Mouse (Mus musculus) kidney, adult 2 months (tissue): Measurements from ENCODE around the gene Slc35b2. TPM values are rescaled to one million over a fixed set of nuclear protein-coding genes. Genes with fewer than 3 reads are reported as not detected.

ENCODE experiments used
- DNase-seq: peaks from one replicate; pipeline ENCODE4 v3.0.0; 2021
- H3K27ac ChIP-seq: fragments of 200-500 bp; 2 replicates; pipeline ENCODE4 v1.5.1; 2012; ENCODE audit warnings: low read depth, low read length, control low read depth, inconsistent platforms; ENCODE audit not compliant: insufficient read depth
- H3K27me3 ChIP-seq: fragments of 200-500 bp; replicated peaks from 2 replicates; pipeline ENCODE4 v1.6.1; 2012; ENCODE audit warnings: mild to moderate bottlenecking, moderate library complexity, low read length, inconsistent platforms; ENCODE audit not compliant: control insufficient read depth, insufficient read depth
- H3K36me3 ChIP-seq: fragments of 200-500 bp; 2 replicates; pipeline ENCODE4 v1.6.1; 2012; ENCODE audit warnings: mild to moderate bottlenecking, moderate library complexity, low read length, inconsistent platforms; ENCODE audit not compliant: control insufficient read depth, insufficient read depth
- H3K4me1 ChIP-seq: fragments of 200-500 bp; 2 replicates; pipeline ENCODE4 v1.6.1; 2011; ENCODE audit warnings: low read length; ENCODE audit not compliant: control insufficient read depth, insufficient read depth
- H3K4me3 ChIP-seq: fragments of 200-500 bp; 2 replicates; pipeline ENCODE4 v1.5.1; 2011; ENCODE audit warnings: mild to moderate bottlenecking, low read depth, low read length, control low read depth; ENCODE audit not compliant: insufficient read depth
- CTCF ChIP-seq: fragments of 200-500 bp; conservative IDR thresholded peaks from 2 replicates; pipeline ENCODE4 v1.5.1; 2011; ENCODE audit warnings: low read depth, mild to moderate bottlenecking, control low read depth, low read length, moderate library complexity, mixed read lengths; ENCODE audit not compliant: insufficient read depth, insufficient read length
- POLR2A ChIP-seq: fragments of 200-500 bp; IDR thresholded peaks from one replicate; pipeline ENCODE4 v1.6.1; 2011; ENCODE audit warnings: low read depth, low read length, control low read depth
- WGBS: fragments of 180-500 bp; shearing (Covaris S2); methylation state at CpG from one replicate; pipeline ENCODE4 v1.1.7; 2018; 5-methylcytosine and 5-hydroxymethylcytosine counted together
- polyA plus RNA-seq: library from polyadenylated mRNA; depleted of rRNA; stranded (reverse); fragments of >200 nt; gene quantifications from 2 replicates; pipeline ENCODE4 v1.2.3, GENCODE M21; 2012

Gene Slc35b2
- polyA plus RNA-seq, 1 experiment, result 75.5 TPM

- peak overlapping the region; percentile 34 for H3K4me3 ChIP-seq
- H3K27ac ChIP-seq, result peak overlapping the region; percentile 92
- peaks cover 25% of the 10 kb centered on the region for H3K4me1 ChIP-seq
- TF ChIP-seq CTCF, result no peak
- H3K27me3 ChIP-seq, result no peaks in the 10 kb centered on the region
- H3K36me3 ChIP-seq, result no peaks in the 10 kb centered on the region
- DNase-seq, result peak; percentile 66
- WGBS, result 26% methylated on average over 16 of the region's 16 CpGs
These were observed 28.3 kb downstream of the Slc35b2 start for GRCm38 (mm10) chr17:45591701-45592605.

DNA sequence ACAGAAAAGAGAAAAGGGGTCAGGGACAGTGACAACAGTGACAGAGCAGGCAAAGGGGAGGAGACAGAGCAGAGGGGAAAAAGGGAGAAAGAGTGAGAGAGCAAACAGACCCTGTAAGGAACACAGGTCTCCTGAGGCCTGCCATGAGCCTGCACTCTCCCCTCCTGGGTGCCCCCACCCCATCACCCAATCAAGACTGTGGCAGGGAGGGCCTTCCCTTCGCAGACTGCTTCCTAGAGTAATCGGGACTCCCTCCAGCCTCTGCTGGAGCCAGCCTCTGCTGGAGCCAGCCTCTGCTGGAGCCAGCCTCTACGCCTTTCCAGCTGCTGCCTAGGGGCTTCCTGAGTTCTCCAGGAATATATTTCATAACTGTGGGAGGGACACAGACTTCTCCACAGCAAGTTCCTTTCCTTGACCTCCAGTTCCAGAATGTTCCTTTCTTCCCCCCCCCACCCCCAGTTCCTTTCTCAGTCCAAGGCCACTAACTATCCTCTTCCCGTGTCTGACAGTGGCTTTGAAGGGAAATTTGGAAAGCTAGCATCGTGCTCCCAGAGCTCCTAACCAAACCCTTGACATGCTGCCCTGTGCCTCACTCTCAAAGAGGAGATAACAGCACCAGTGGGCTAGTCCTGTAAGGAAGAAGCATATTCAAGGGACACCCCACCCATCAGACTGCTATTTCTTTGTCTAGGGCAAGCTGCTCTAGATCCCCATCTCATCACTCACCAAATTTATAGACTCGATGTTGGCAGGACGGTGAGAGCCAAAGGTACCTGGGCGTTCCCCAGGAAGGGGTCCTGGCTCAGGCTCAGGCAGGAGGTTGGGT lies 29.1 kb downstream of the Slc35b2 start:
- 47% methylated on average over 8 of the region's 8 CpGs for WGBS
- DNase-seq, result peak; percentile 70
- H3K27me3 ChIP-seq, result no peaks in the 10 kb centered on the region
- peaks cover 28% of the 10 kb centered on the region for H3K4me1 ChIP-seq
- TF ChIP-seq CTCF, result no peak
- no peak for TF ChIP-seq POLR2A
- H3K27ac ChIP-seq, result peak overlapping the region; percentile 92
- H3K36me3 ChIP-seq, result no peaks in the 10 kb centered on the region
- peak overlapping the region; percentile 34 for H3K4me3 ChIP-seq

- peak; percentile 53 for DNase-seq
- WGBS, result 45% methylated on average over 8 of the region's 8 CpGs
- Histone ChIP-seq H3K4me1 (peaks cover 28% of the 10 kb centered on the region), H3K36me3 (no peaks in the 10 kb centered on the region), H3K27ac (peak overlapping the region; percentile 92), H3K4me3 (peak overlapping the region; percentile 13; the same call in 1 of the 2 replicates), H3K27me3 (no peaks in the 10 kb centered on the region)
- TF ChIP-seq POLR2A (no peak), CTCF (peak; percentile 37; the same call in 1 of the 2 replicates)
These were observed 29.8 kb downstream of the Slc35b2 start for GRCm38 (mm10) chr17:45593479-45593878.

DNA sequence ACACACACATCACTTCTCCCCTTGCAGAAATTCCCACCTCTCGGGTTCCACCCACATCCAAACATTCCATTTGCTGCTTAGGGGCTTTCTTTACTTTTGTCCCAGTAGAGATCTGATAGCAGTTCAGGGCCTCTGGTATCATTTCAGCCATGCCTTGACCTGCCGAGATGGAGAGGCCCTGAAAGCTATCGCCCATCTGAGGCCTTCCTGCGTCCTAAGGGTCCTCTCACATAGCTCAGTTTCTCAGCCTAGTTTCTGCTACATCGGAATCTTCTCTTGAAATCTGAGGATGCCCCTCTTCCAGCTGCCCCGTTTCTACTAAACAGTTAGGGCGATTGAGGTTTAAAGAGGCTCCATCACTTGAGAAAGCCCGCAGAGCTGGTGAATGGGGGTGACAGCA lies 30.5 kb downstream of the Slc35b2 start:
- Histone ChIP-seq H3K4me3 (peak overlapping the region; percentile 12; the same call in 1 of the 2 replicates), H3K36me3 (no peaks in the 10 kb centered on the region), H3K27me3 (no peaks in the 10 kb centered on the region), H3K4me1 (peaks cover 28% of the 10 kb centered on the region), H3K27ac (no peak overlapping the region)
- WGBS, result 56% methylated on average over 8 of the region's 8 CpGs
- TF ChIP-seq CTCF (no peak), POLR2A (no peak)
- DNase-seq, result no peak

DNA sequence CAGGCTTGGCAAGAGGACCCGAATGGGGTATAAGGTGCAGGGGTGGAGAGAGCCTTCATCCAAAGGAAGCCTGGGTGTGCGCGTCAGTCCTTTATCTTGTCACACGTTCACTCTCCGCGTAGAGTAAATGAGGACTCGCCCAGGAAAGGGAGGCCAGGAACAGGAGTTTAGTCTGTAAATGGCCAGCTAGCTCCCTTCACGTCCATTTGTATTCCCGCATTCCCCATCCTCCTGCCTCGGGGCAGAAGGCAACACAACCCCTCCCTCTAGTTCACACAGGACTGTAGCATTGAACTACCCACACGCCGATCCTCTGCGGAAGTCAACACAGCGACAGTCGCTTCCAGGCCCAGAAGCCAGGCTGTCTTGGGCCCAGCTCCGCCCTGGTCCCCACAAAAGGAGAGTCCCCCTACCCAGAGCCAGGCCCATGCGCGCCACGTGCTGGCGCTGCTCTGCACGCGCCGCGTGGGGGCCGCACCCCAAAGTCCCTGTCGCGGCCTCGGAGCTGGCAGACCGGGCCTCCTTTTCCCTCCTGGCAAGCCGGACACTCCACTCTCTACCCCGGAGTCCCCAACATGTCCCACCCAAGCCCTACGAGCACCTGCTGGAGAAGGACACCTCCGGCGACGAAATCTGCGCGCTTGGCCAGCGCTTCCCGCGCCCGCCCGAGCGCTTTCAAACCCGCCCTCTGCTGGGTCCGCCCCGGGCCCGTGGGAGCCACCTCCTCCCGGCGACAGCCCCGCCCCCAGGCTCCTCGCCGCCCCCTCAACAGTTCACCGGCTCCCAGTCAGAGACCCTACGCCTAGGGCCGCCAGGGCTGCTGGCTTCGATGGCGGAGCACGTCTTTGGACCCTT lies 31.4 kb downstream of the Slc35b2 start:
- H3K36me3 ChIP-seq, result no peaks in the 10 kb centered on the region
- no peaks in the 10 kb centered on the region for H3K27me3 ChIP-seq
- no peak for TF ChIP-seq CTCF
- peak; percentile 4 for TF ChIP-seq POLR2A
- peak overlapping the region; percentile 44 for H3K27ac ChIP-seq
- H3K4me3 ChIP-seq, result peak overlapping the region; percentile 66
- H3K4me1 ChIP-seq, result peaks cover 28% of the 10 kb centered on the region
- DNase-seq, result peak; percentile 80
- 4% methylated on average over 58 of the region's 58 CpGs for WGBS

- no peak for DNase-seq
- TF ChIP-seq CTCF, result no peak
- no peaks in the 10 kb centered on the region for H3K27me3 ChIP-seq
- no peaks in the 10 kb centered on the region for H3K36me3 ChIP-seq
- peak overlapping the region; percentile 66 for H3K4me3 ChIP-seq
- H3K4me1 ChIP-seq, result peaks cover 27% of the 10 kb centered on the region
- H3K27ac ChIP-seq, result peak overlapping the region; percentile 3; the same call in 1 of the 2 replicates
- 20% methylated on average over 23 of the region's 23 CpGs for WGBS
These were observed 32.2 kb downstream of the Slc35b2 start for GRCm38 (mm10) chr17:45595736-45596390.
